Comparison of ENCODE assay signal across 15 mouse cellular contexts in genomic region chr2:57255153-57255670, GRCm38 (mm10). TPM values are rescaled to one million over a fixed set of nuclear protein-coding genes. Genes with fewer than 3 reads are reported as not detected.
DNase-seq lines count a peak whose midpoint lies in the region; ATAC-seq and TF ChIP-seq lines count a peak whose summit lies in the region.
"Had no signal": no experiment of that assay in that cellular context is flagged by ENCODE, and none has a peak within 500 bp of the region (broad histone marks: within the 10 kb centered on the region; RNA-seq: fewer than 3 reads in every experiment).

No protein-coding gene starts in this region.

- peak overlapping the region; percentile 64 to 70 for H3K27ac ChIP-seq in heart, embryonic 14.5 days (replicated peaks in 1 of 2; ENCODE audit: control insufficient read depth in 1 of 2, insufficient read depth in 1 of 2, low read depth in 2 of 2, low read length in 2 of 2)
- no peak overlapping the region for H3K27ac ChIP-seq in heart, adult 2 months
- H3K27ac ChIP-seq in heart, embryonic 15.5 days, result peak overlapping the region; percentile 4; the same call in 1 of the 2 replicates
- H3K27ac ChIP-seq: embryonic facial prominence, embryonic 13.5 days; liver, embryonic 15.5 days; macrophage; neural tube, embryonic 13.5 days had no signal

- intact Hi-C loops in heart, adult 2 months (cut with DNase I), result no loop called here

- no peaks in the 10 kb centered on the region for H3K27me3 ChIP-seq in heart, embryonic 14.5 days (ENCODE audit: control insufficient read depth, insufficient read depth, low read length)
- no peaks in the 10 kb centered on the region for H3K27me3 ChIP-seq in heart, adult 2 months (ENCODE audit: control insufficient read depth, insufficient read depth, low read length)
- H3K27me3 ChIP-seq in heart, embryonic 15.5 days, result no peaks in the 10 kb centered on the region
- H3K27me3 ChIP-seq: embryonic facial prominence, embryonic 13.5 days; liver, embryonic 15.5 days; neural tube, embryonic 13.5 days had no signal

- H3K4me3 ChIP-seq in heart, embryonic 14.5 days (ENCODE audit: control insufficient read depth in 1 of 2, insufficient read depth in 1 of 2, low read depth in 1 of 2, low read length in 2 of 2), result no peak overlapping the region
- H3K4me3 ChIP-seq in heart, adult 2 months, result no peak overlapping the region
- no peak overlapping the region for H3K4me3 ChIP-seq in heart, embryonic 15.5 days
- H3K4me3 ChIP-seq: embryonic facial prominence, embryonic 13.5 days; liver, embryonic 15.5 days; neural tube, embryonic 13.5 days had no signal

- H3K4me2 ChIP-seq in heart, embryonic 14.5 days (ENCODE audit: low read length), result peak overlapping the region; percentile 46
- peak overlapping the region; percentile 22 for H3K4me2 ChIP-seq in heart, embryonic 15.5 days
- H3K4me2 ChIP-seq: embryonic facial prominence, embryonic 13.5 days; liver, embryonic 15.5 days; neural tube, embryonic 13.5 days had no signal

- no peaks in the 10 kb centered on the region for H3K79me2 ChIP-seq in heart, adult 2 months (replicated peaks; ENCODE audit: control insufficient read depth, insufficient read depth, low read length)

- no peak for ATAC-seq in heart, embryonic 14.5 days (ENCODE audit: insufficient number of reproducible peaks, insufficient read depth, low FRiP score, low read depth)
- ATAC-seq in heart, embryonic 15.5 days (replicated peaks; ENCODE audit: insufficient number of reproducible peaks, insufficient read depth, low FRiP score, low read depth), result 0 out of 2 replicates have a peak, but pooled peaks have one; percentile 22
- no peak for ATAC-seq in inflammation-experienced regulatory T-cells, adult 6 months

- TF ChIP-seq EP300 in heart, adult 2 months (IDR thresholded peaks at IDR 0.05; ENCODE audit: insufficient read depth, low read depth, low read length), result no peak

- no peak for TF ChIP-seq CTCF in heart, adult 2 months (IDR thresholded peaks at IDR 0.05)
- no peak for TF ChIP-seq CTCF in brain, embryonic 14.5 days (IDR thresholded peaks at IDR 0.05; ENCODE audit: borderline replicate concordance, extremely low read depth, insufficient read depth, insufficient read length)

- H3K36me3 ChIP-seq in heart, embryonic 14.5 days (ENCODE audit: control insufficient read depth, insufficient read depth, low read length), result no peaks in the 10 kb centered on the region
- H3K36me3 ChIP-seq in heart, adult 2 months (ENCODE audit: control insufficient read depth, insufficient read depth, low read length), result no peaks in the 10 kb centered on the region
- H3K36me3 ChIP-seq in heart, embryonic 15.5 days, result no peaks in the 10 kb centered on the region
- H3K36me3 ChIP-seq: embryonic facial prominence, embryonic 13.5 days; liver, embryonic 15.5 days; neural tube, embryonic 13.5 days had no signal

- no peak for TF ChIP-seq POLR2A in heart, adult 2 months (IDR thresholded peaks at IDR 0.05; ENCODE audit: insufficient read depth, low read depth, low read length)
- no peak for TF ChIP-seq POLR2A in brain, embryonic 14.5 days (IDR thresholded peaks at IDR 0.05; ENCODE audit: borderline replicate concordance, extremely low read depth, insufficient read depth, insufficient read length, poor library complexity, severe bottlenecking)

- peaks cover 3 to 18% of the 10 kb centered on the region in 2 experiments for H3K4me1 ChIP-seq in heart, embryonic 14.5 days (ENCODE audit: control insufficient read depth in 2 of 2, insufficient read depth in 2 of 2, low read length in 2 of 2)
- H3K4me1 ChIP-seq in heart, adult 2 months (ENCODE audit: control insufficient read depth, insufficient read depth, low read length), result peaks cover 1% of the 10 kb centered on the region; the same call in 1 of the 2 replicates
- H3K4me1 ChIP-seq in heart, embryonic 15.5 days (replicated peaks), result peaks cover 16% of the 10 kb centered on the region
- H3K4me1 ChIP-seq: liver, embryonic 15.5 days had no signal

- DNase-seq in adrenal gland, postnatal 10 days, result peak; percentile 33
- DNase-seq in adrenal gland, adult 18-20 months (ENCODE audit: low spot score in 2 of 2), result no peak
- DNase-seq in heart, adult 2 months, result no peak
- peak; percentile 35 for DNase-seq in brain, embryonic 14.5 days (ENCODE audit: low read depth)
- DNase-seq in lung, postnatal 14 days, result no peak
- DNase-seq: kidney, postnatal 14 days; layer of hippocampus, adult 9-11 months; thymus, postnatal 4 days had no signal

- no peak overlapping the region for H3K9ac ChIP-seq in heart, embryonic 14.5 days (ENCODE audit: low read length)
- H3K9ac ChIP-seq in heart, adult 2 months (ENCODE audit: low read depth, low read length), result no peak overlapping the region
- H3K9ac ChIP-seq in heart, embryonic 15.5 days, result no peak overlapping the region
- H3K9ac ChIP-seq: embryonic facial prominence, embryonic 13.5 days; liver, embryonic 15.5 days; neural tube, embryonic 13.5 days had no signal

- no peaks in the 10 kb centered on the region for H3K9me3 ChIP-seq in heart, embryonic 14.5 days (ENCODE audit: control insufficient read depth, low read length)
- H3K9me3 ChIP-seq in heart, embryonic 15.5 days (replicated peaks), result no peaks in the 10 kb centered on the region
- H3K9me3 ChIP-seq: embryonic facial prominence, embryonic 13.5 days; liver, embryonic 15.5 days; neural tube, embryonic 13.5 days had no signal

- WGBS in heart, embryonic 14.5 days, result 46% methylated on average over 11 of the region's 11 CpGs
- WGBS in heart, adult 2 months, result 63% methylated on average over 11 of the region's 11 CpGs
- WGBS in heart, embryonic 15.5 days, result 50% methylated on average over 11 of the region's 11 CpGs

RNA-seq across cellular contexts. Expression of gene Gpd2, which starts 17.8 kb away (rescaled TPM):
- total RNA-seq in adrenal gland, postnatal 10 days (2021), result 100 to 1,000 TPM; 164 to 188 TPM
- total RNA-seq in adrenal gland, adult 18-20 months (2021), result 100 to 1,000 TPM; 114 to 270 TPM
- 12.7 and 13.3 TPM in 2 replicates for polyA plus RNA-seq in heart, embryonic 14.5 days (2014; fragmentation: Nextera tagmentation; extraction: Ambion mirVana)
- total RNA-seq in heart, adult 2 months (2021), result 10 to 100 TPM; 13.1 to 16.0 TPM
- polyA plus RNA-seq in heart, adult 2 months (2012; rRNA removed), result 8.7 and 10.1 TPM in 2 replicates
- polyA plus RNA-seq in brain, embryonic 14.5 days (2012; rRNA removed), result 7.2 and 10.7 TPM in 2 replicates
- 10.1 and 12.7 TPM in 2 replicates for polyA plus RNA-seq in heart, embryonic 15.5 days (2015; fragmentation: Nextera tagmentation; extraction: Ambion mirVana)
- polyA plus RNA-seq in inflammation-experienced regulatory T-cells, adult 6 months (2017; shearing (Covaris generic)), result 10 to 100 TPM; 13.9 to 21.8 (median 15.2) TPM

Comparison
In these comparisons a context has a peak if more than half of its experiments do, and no peak if none do; other contexts are left out.
1. DNase-seq: peak in adrenal gland, postnatal 10 days (single experiment) and brain, embryonic 14.5 days (single experiment); none in adrenal gland, adult 18-20 months (0 of 2), heart, adult 2 months (0 of 2) and lung, postnatal 14 days (single experiment).